Mouse (Mus musculus): ENCODE results near the gene Vmn2r46.
"Not testable (repeated sequence)": the region's sequence is repeated elsewhere in the genome, so short reads cannot be mapped to it uniquely, and the experiment has no call there.

The Vmn2r46 gene

GRCm38 (mm10) chr7:9770471-9770870, at the start of gene Vmn2r46:
Gene Vmn2r46 (minus strand): TSS chr7:9770571.
- not testable (repeated sequence) for DNase-seq (ENCODE audit: low read depth, low spot score)
